Mouse (Mus musculus) neural tube, embryonic 10.5 days (tissue): ENCODE results near the gene 9030025P20Rik.
"Not testable (repeated sequence)": the region's sequence is repeated elsewhere in the genome, so short reads cannot be mapped to it uniquely, and the experiment has no call there.

ENCODE experiments used
- DNase-seq: peaks from one replicate; pipeline ENCODE4 v3.0.0-alpha.2; 2017; ENCODE audit warnings: low spot score; ENCODE audit errors: extremely low spot score

9030025P20Rik gene

DNA sequence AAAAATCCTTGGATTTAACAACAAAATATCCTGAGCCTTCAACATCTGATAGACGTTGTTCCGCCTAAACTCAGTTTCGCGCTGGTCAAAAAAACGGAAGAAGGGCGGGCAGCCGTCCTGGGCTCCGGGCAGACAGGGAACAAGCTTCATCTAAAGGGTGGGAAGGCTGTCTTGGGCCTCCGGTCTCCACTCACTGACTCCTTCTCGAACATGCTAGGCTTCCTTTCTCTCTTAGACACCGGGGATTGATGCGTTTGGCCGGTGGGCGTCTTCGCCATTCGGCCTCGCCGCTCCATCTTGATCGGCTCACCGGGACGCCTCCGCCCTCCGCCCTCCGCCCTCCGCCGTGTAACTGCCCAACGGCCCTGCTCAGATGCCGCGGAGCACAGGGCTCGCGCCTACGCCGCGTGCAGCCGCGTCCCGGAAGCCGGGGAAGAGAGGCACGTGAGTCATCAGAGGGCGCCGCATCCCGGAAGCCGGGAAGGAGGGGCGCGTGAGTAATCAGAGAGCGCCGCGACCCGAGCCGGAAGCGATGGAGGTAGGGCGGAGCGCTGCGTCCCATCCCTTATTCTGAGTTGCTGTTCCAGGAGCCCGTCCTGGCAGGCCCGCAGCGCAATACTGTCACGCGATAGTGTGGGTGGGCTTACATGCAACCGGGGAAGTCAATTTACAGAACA lies at the start of gene 9030025P20Rik, which contains the start of gene Gm3417:
TSS of gene 9030025P20Rik (plus strand) at position 107 of the 677 bp plus-strand sequence.
TSS of gene Gm3417 (minus strand) at position 429 of the 677 bp plus-strand sequence.
- DNase-seq = not testable (repeated sequence)

- no peak for DNase-seq
Observed at GRCm38 (mm10) chr17:14928631-14929030, 49.6 kb upstream of the 9030025P20Rik start.

DNA sequence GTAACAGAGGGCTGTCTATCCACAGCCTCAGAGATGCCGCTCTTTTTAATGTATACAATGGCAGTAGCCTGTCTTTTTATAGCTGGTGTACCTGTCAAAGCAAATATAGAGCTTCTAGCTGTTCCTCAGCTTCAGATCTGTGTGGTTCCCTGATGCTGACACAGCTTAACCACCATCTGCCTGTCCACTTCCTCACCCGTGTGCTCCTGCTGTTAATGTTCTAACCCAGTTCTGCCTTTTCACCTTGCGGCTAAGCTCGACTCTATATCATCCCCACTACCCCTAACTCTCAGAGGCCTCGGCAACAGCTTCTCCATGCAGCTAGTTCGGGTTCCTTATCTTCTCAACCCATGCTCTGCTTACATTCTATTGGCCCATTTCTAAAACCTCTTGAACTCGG lies 47.6 kb upstream of the 9030025P20Rik start:
- no peak for DNase-seq

GRCm38 (mm10) chr17:14931469-14931868 lies 46.8 kb upstream of the 9030025P20Rik start:
- no peak for DNase-seq

DNA sequence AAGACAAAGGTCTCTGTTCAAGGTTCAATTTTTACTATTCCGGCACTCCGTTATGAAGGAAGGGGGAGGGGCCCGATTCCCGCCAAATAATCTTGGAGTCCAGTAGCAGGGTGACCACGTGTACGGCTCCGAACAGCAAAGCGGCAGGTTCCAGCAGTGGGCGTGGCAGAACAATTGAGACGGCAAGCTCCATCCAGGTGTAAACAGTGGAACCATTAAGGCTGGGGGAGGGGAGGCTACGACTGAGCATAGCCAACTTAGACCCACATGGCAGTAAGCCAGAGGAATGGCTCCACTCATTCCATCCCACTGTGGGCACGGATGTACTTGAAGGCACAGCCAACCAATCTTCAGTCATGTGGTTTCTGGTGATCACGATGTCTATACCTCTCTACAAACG lies 43.0 kb upstream of the 9030025P20Rik start:
- not testable (repeated sequence) for DNase-seq

GRCm38 (mm10) chr17:14935841-14936605 lies 42.2 kb upstream of the 9030025P20Rik start:
- DNase-seq = no peak

GRCm38 (mm10) chr17:14942181-14942580 lies 36.1 kb upstream of the 9030025P20Rik start:
- not testable (repeated sequence) for DNase-seq

- peak; percentile 100 for DNase-seq
Observed at GRCm38 (mm10) chr17:14943009-14943728, 35.1 kb upstream of the 9030025P20Rik start, which contains the start of the genes Wdr27 and 1600012H06Rik. Wdr27 (minus strand) TSS chr17:14943158. 1600012H06Rik (plus strand) TSS chr17:14943184.

DNA sequence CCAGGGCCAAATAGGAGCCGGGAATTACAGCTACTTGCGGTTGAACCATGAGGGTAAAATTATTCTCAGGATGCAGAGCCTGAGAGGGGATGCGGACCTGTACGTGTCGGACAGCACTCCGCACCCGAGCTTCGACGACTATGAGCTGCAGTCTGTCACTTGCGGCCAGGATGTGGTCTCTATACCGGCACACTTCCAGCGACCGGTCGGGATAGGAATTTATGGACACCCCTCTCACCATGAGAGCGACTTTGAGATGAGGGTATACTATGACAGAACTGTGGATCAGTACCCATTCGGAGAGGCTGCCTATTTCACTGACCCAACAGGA lies 34.6 kb upstream of the 9030025P20Rik start:
- no peak for DNase-seq

- DNase-seq = no peak
Observed at GRCm38 (mm10) chr17:14944551-14944950, 33.7 kb upstream of the 9030025P20Rik start.

GRCm38 (mm10) chr17:14949161-14949827 lies 29.0 kb upstream of the 9030025P20Rik start:
- DNase-seq = no peak

- no peak for DNase-seq
Observed at GRCm38 (mm10) chr17:14953452-14953851, 24.8 kb upstream of the 9030025P20Rik start.

DNA sequence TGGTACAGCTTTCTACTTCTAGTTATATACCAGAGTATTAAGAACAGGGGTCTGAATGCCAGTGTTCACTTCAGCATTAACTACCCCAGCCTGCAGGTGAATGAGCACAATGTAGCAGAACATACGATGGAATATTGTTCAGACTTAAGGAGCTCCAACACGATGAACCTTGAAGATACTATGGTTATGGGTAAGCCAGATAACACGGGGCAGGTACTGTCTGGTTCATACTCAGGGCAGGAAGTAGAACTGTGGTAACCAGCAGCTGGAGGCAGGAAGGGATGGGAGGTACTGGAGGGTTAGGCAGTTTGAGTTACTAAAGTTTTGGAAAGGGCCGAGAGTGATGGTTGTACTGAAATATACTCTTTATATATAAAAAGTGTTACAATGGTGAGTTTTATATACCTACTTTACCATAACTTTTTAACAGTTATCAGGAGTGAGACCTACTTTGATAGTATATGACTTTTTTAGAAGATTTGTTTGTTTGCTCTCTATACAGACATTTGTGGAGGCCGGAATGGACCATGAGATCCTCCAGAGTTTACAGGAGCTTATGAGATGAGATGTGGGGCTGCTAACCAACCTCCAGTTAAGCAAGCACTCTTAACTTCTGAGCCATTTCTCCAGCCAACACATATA lies 19.5 kb upstream of the 9030025P20Rik start:
- no peak for DNase-seq

DNA sequence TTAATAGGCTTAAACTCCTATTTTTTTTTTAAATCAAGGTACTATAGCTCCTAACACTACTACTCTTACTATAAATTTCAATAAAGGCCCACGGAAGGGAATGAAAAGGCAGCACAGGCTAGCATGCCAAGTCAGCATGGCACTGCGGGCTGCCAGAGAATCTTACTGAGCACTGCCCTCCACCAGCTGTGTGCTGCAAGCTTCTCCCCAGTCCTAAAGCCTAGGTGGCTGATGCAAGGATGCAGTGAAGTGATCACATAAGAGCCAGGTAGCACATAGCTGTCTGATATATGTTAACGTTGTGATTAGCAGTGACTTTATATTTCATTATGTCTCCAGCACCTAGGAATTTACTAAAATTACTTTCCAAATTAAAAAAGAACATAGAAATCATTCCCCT lies 18.3 kb upstream of the 9030025P20Rik start:
- DNase-seq = no peak

- DNase-seq = peak; percentile 49
Observed at GRCm38 (mm10) chr17:14960520-14960919, 17.7 kb upstream of the 9030025P20Rik start.

DNA sequence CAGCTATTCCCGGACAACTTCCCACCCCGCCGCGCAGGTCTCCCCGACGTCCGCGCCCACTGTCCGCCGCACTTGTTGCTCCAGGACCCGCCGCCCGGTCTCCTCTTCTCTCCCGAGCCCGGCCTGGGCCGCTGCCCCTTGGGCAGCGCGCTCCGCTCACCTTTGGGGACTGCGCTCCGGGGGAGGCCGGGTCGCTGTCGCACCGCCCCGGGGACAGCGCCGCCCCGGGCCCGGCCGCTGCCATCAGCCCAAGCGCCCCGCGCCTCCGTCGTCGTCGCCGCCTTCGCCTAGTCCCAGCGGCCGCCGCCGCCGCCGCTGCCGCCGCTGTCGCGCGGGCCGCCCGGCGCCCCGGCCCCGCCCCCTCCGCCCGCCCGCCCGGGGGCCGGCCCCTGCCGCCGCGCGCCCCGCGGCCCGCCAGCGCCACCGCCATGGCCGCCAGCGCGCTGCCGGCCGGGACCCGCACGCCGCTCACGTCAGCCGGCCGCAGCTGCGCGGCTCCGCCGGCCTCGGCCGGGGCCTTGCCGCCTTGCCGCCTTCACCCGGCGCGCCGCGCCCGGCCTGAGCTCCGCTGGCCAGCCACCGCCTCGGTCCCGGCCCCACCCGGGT lies 17.2 kb upstream of the 9030025P20Rik start, which contains the start of gene Phf10:
TSS of gene Phf10 (minus strand) at position 323 of the 606 bp plus-strand sequence.
- DNase-seq = peak; percentile 66

- not testable (repeated sequence) for DNase-seq
Observed at GRCm38 (mm10) chr17:14961557-14962154, 16.6 kb upstream of the 9030025P20Rik start.

DNA sequence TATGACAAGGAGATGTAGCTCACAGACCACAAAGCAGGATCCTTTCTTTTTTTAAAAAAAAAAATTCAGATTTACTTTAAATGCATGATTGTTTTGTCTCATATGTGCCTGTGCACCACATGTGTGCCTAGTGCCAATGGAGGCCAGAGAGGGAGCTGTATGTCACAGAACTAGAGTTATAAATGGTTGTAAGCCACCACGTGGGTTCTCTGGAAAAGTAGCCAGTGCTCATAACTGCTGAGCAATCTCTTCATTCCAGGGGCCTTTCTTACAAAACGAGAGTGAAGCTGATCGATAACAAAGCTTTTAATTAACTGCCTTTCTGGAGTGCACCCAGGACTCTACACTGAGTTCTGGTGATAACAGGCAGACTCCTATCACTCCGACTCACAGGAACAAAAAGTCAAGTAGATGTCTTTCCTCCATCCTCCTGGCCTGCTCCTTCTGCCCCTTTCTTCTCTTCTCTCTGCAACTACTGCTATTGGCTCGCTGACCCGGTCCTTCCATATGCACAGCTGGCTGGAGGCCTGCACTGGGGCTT lies 9.8 kb upstream of the 9030025P20Rik start:
- DNase-seq = not testable (repeated sequence)

- not testable (repeated sequence) for DNase-seq
Observed at GRCm38 (mm10) chr17:14977718-14978361, 428 bp upstream of the 9030025P20Rik start.
